Mouse (Mus musculus): ENCODE results near the gene Rnf215.

Gene Rnf215

GRCm38 (mm10) chr11:4190677-4191076, 55.7 kb downstream of the Rnf215 start:
- peak; percentile 20; the same call in 1 of the 2 replicates for ATAC-seq (ENCODE audit: low TSS enrichment)
